Mouse (Mus musculus) hindbrain, embryonic 14.5 days (tissue): ENCODE data around the gene C1qtnf2. TPM values are rescaled to one million over a fixed set of nuclear protein-coding genes. Genes with fewer than 3 reads are reported as not detected.

Source experiments
- ATAC-seq: fragments of 200-750 bp; cut with Nextera tagmentation; 2 replicates; pipeline ENCODE4 v1.8.0; 2017; ENCODE audit warnings: moderate number of reproducible peaks, mild to moderate bottlenecking, moderate TSS enrichment, moderate library complexity; ENCODE audit not compliant: low FRiP score
- DNase-seq: peaks from one replicate; pipeline ENCODE4 v3.0.0-alpha.2; 2015; ENCODE audit warnings: low spot score
- H3K27ac ChIP-seq: fragments of 300-500 bp; sonication (generic); 2 replicates; pipeline ENCODE4 v1.5.1; 2014; ENCODE audit warnings: mild to moderate bottlenecking, moderate library complexity
- H3K27me3 ChIP-seq: fragments of 300-500 bp; sonication (generic); 2 replicates; pipeline ENCODE4 v1.6.1; 2014; ENCODE audit warnings: mild to moderate bottlenecking, low read length, mixed read lengths; ENCODE audit not compliant: control insufficient read depth, insufficient read depth
- H3K36me3 ChIP-seq: fragments of 300-500 bp; sonication (generic); replicated peaks from 2 replicates; pipeline ENCODE4 v1.6.1; 2014; ENCODE audit not compliant: control insufficient read depth, insufficient read depth
- H3K4me1 ChIP-seq: fragments of 300-500 bp; sonication (generic); replicated peaks from 2 replicates; pipeline ENCODE4 v1.6.1; 2014; ENCODE audit warnings: antibody characterized with exemption, low read length, mixed read lengths; ENCODE audit not compliant: control insufficient read depth, insufficient read depth
- H3K4me2 ChIP-seq: fragments of 300-500 bp; sonication (generic); replicated peaks from 2 replicates; pipeline ENCODE4 v1.6.1; 2014; ENCODE audit warnings: mild to moderate bottlenecking, moderate library complexity
- H3K4me3 ChIP-seq: fragments of 300-500 bp; sonication (generic); replicated peaks from 2 replicates; pipeline ENCODE4 v1.5.1; 2014; ENCODE audit warnings: mild to moderate bottlenecking, low read length
- H3K9ac ChIP-seq: fragments of 300-500 bp; sonication (generic); 2 replicates; pipeline ENCODE4 v1.6.1; 2014
- H3K9me3 ChIP-seq: fragments of 300-500 bp; sonication (generic); 2 replicates; pipeline ENCODE4 v1.6.1; 2016; ENCODE audit warnings: low read length; ENCODE audit not compliant: control insufficient read depth
- WGBS: fragments of 180-500 bp; shearing (Covaris S2); extraction: QIAGEN DNeasy Blood & Tissue Kit; methylation state at CpG from one replicate; pipeline ENCODE4 v1.1.7; 2014; 5-methylcytosine and 5-hydroxymethylcytosine counted together
- polyA plus RNA-seq: library from polyadenylated mRNA; unstranded; fragments of >200 nt; fragmentation: Nextera tagmentation; extraction: Ambion mirVana; gene quantifications from 2 replicates; pipeline ENCODE4 v1.2.1, GENCODE M21; 2014

C1qtnf2 gene
- polyA plus RNA-seq, 1 experiment from 2014 or later, result 11.8 TPM

- no peaks in the 10 kb centered on the region for H3K9me3 ChIP-seq
- H3K4me3 ChIP-seq, result no peak overlapping the region
- no peak overlapping the region for H3K9ac ChIP-seq
- H3K27me3 ChIP-seq, result no peaks in the 10 kb centered on the region
- no peak overlapping the region for H3K27ac ChIP-seq
- H3K4me1 ChIP-seq, result no peaks in the 10 kb centered on the region
- 97% methylated on average over 13 of the region's 13 CpGs for WGBS
- ATAC-seq (no peak), DNase-seq (no peak)
- peaks cover 99% of the 10 kb centered on the region for H3K36me3 ChIP-seq
- H3K4me2 ChIP-seq, result no peak overlapping the region
These were observed 30.9 kb upstream of the C1qtnf2 start for GRCm38 (mm10) chr11:43443183-43443582.

GRCm38 (mm10) chr11:43449916-43450315 is 24.2 kb upstream of the C1qtnf2 start:
- Histone ChIP-seq H3K9ac (no peak overlapping the region), H3K9me3 (no peaks in the 10 kb centered on the region), H3K36me3 (peaks cover 34% of the 10 kb centered on the region), H3K4me1 (no peaks in the 10 kb centered on the region), H3K4me2 (no peak overlapping the region), H3K27me3 (no peaks in the 10 kb centered on the region), H3K4me3 (no peak overlapping the region), H3K27ac (no peak overlapping the region)
- WGBS, result 84% methylated on average over 2 of the region's 2 CpGs
- DNase-seq (no peak), ATAC-seq (no peak)

- Histone ChIP-seq H3K9me3 (no peaks in the 10 kb centered on the region), H3K4me1 (no peaks in the 10 kb centered on the region), H3K27me3 (no peaks in the 10 kb centered on the region), H3K36me3 (peaks cover 20% of the 10 kb centered on the region), H3K4me2 (no peak overlapping the region), H3K27ac (no peak overlapping the region), H3K9ac (no peak overlapping the region), H3K4me3 (no peak overlapping the region)
- 75% methylated on average over 4 of the region's 4 CpGs for WGBS
- ATAC-seq (no peak), DNase-seq (no peak)
These were observed 22.8 kb upstream of the C1qtnf2 start for GRCm38 (mm10) chr11:43451322-43451721.

GRCm38 (mm10) chr11:43452266-43452665 is 21.8 kb upstream of the C1qtnf2 start:
- WGBS, result 82% methylated on average over 2 of the region's 2 CpGs
- Histone ChIP-seq H3K36me3 (peaks cover 11% of the 10 kb centered on the region), H3K4me1 (no peaks in the 10 kb centered on the region), H3K27ac (no peak overlapping the region), H3K9me3 (no peaks in the 10 kb centered on the region), H3K27me3 (no peaks in the 10 kb centered on the region), H3K4me3 (no peak overlapping the region), H3K9ac (no peak overlapping the region), H3K4me2 (no peak overlapping the region)
- DNase-seq (no peak), ATAC-seq (no peak)

GRCm38 (mm10) chr11:43463204-43463603 is 10.9 kb upstream of the C1qtnf2 start:
- ATAC-seq, result no peak
- H3K4me3 ChIP-seq, result no peak overlapping the region
- H3K27ac ChIP-seq, result no peak overlapping the region
- no peaks in the 10 kb centered on the region for H3K36me3 ChIP-seq
- DNase-seq, result no peak
- no peaks in the 10 kb centered on the region for H3K9me3 ChIP-seq
- H3K9ac ChIP-seq, result no peak overlapping the region
- 96% methylated on average over 25 of the region's 25 CpGs for WGBS
- no peaks in the 10 kb centered on the region for H3K27me3 ChIP-seq
- no peak overlapping the region for H3K4me2 ChIP-seq
- H3K4me1 ChIP-seq, result no peaks in the 10 kb centered on the region

GRCm38 (mm10) chr11:43470118-43470517 is 4.0 kb upstream of the C1qtnf2 start:
- no peak overlapping the region for H3K4me3 ChIP-seq
- DNase-seq (no peak), ATAC-seq (no peak)
- peaks cover 5% of the 10 kb centered on the region; the same call in 1 of the 2 replicates for H3K27me3 ChIP-seq
- no peak overlapping the region for H3K4me2 ChIP-seq
- H3K4me1 ChIP-seq, result peaks cover 8% of the 10 kb centered on the region; the same call in 1 of the 2 replicates
- no peak overlapping the region for H3K27ac ChIP-seq
- no peaks in the 10 kb centered on the region for H3K9me3 ChIP-seq
- no peaks in the 10 kb centered on the region for H3K36me3 ChIP-seq
- WGBS, result 71% methylated on average over 5 of the region's 5 CpGs
- no peak overlapping the region for H3K9ac ChIP-seq

- peaks cover 6% of the 10 kb centered on the region; the same call in 1 of the 2 replicates for H3K27me3 ChIP-seq
- H3K9me3 ChIP-seq, result no peaks in the 10 kb centered on the region
- peaks cover 8% of the 10 kb centered on the region; the same call in 1 of the 2 replicates for H3K4me1 ChIP-seq
- no peaks in the 10 kb centered on the region for H3K36me3 ChIP-seq
- no peak for ATAC-seq
- no peak for DNase-seq
- no peak overlapping the region for H3K4me2 ChIP-seq
- H3K9ac ChIP-seq, result no peak overlapping the region
- 69% methylated on average over 6 of the region's 6 CpGs for WGBS
- no peak overlapping the region for H3K27ac ChIP-seq
- H3K4me3 ChIP-seq, result no peak overlapping the region
These were observed 2.9 kb upstream of the C1qtnf2 start for GRCm38 (mm10) chr11:43470881-43471820.

- Histone ChIP-seq H3K27ac (no peak overlapping the region), H3K4me1 (peaks cover 8% of the 10 kb centered on the region; the same call in 1 of the 2 replicates), H3K4me3 (no peak overlapping the region), H3K9ac (no peak overlapping the region), H3K36me3 (no peaks in the 10 kb centered on the region), H3K27me3 (peaks cover 6% of the 10 kb centered on the region; the same call in 1 of the 2 replicates), H3K9me3 (no peaks in the 10 kb centered on the region), H3K4me2 (no peak overlapping the region)
- DNase-seq, result no peak
- WGBS, result 38% methylated on average over 1 of the region's 1 CpGs
- no peak for ATAC-seq
These were observed 961 bp upstream of the C1qtnf2 start for GRCm38 (mm10) chr11:43473115-43473514.

- DNase-seq (no peak), ATAC-seq (peak; percentile 46; the same call in 1 of the 2 replicates)
- Histone ChIP-seq H3K36me3 (no peaks in the 10 kb centered on the region), H3K9ac (peak overlapping the region; percentile 57), H3K4me2 (peak overlapping the region; percentile 64), H3K27me3 (peaks cover 6% of the 10 kb centered on the region; the same call in 1 of the 2 replicates), H3K4me3 (peak overlapping the region; percentile 28), H3K27ac (no peak overlapping the region; the same call in 1 of the 2 replicates), H3K9me3 (no peaks in the 10 kb centered on the region), H3K4me1 (peaks cover 8% of the 10 kb centered on the region; the same call in 1 of the 2 replicates)
- 43% methylated on average over 15 of the region's 15 CpGs for WGBS
These were observed 346 bp upstream of the C1qtnf2 start for GRCm38 (mm10) chr11:43473635-43474224.
